Mouse (Mus musculus): ENCODE results near the gene Plce1. TPM values are rescaled to one million over a fixed set of nuclear protein-coding genes. Genes with fewer than 3 reads are reported as not detected.

Gene Plce1
- polyA plus RNA-seq, 1 experiment = 7.3 TPM

GRCm38 (mm10) chr19:38480156-38480720 lies 671 bp upstream of the Plce1 start:
- Histone ChIP-seq H3K27ac (replicated peaks; ENCODE audit: low read depth, low read length) (no peak overlapping the region), H3K4me3 (ENCODE audit: insufficient read depth, low read depth, low read length) (peak overlapping the region; percentile 49), H3K4me1 (ENCODE audit: control insufficient read depth, insufficient read depth, insufficient read length, low read length) (no peaks in the 10 kb centered on the region)

GRCm38 (mm10) chr19:38481906-38482305 lies 997 bp downstream of the Plce1 start:
- Histone ChIP-seq H3K4me3 (ENCODE audit: insufficient read depth, low read depth, low read length) (0 out of 2 replicates have a peak overlapping the region, but pooled peaks have one; percentile 1), H3K4me1 (ENCODE audit: control insufficient read depth, insufficient read depth, insufficient read length, low read length) (no peaks in the 10 kb centered on the region), H3K27ac (replicated peaks; ENCODE audit: low read depth, low read length) (no peak overlapping the region)

- Histone ChIP-seq H3K4me3 (ENCODE audit: insufficient read depth, low read depth, low read length) (0 out of 2 replicates have a peak overlapping the region, but pooled peaks have one; percentile 1), H3K4me1 (ENCODE audit: control insufficient read depth, insufficient read depth, insufficient read length, low read length) (0 out of 2 replicates have a peak, but pooled peaks cover 3% of the 10 kb centered on the region), H3K27ac (replicated peaks; ENCODE audit: low read depth, low read length) (no peak overlapping the region)
Measured at GRCm38 (mm10) chr19:38482406-38483181, 1.7 kb downstream of the Plce1 start.

GRCm38 (mm10) chr19:38485779-38486555 lies 5.1 kb downstream of the Plce1 start:
- Histone ChIP-seq H3K4me1 (ENCODE audit: control insufficient read depth, insufficient read depth, insufficient read length, low read length) (0 out of 2 replicates have a peak, but pooled peaks cover 3% of the 10 kb centered on the region), H3K4me3 (ENCODE audit: insufficient read depth, low read depth, low read length) (no peak overlapping the region), H3K27ac (replicated peaks; ENCODE audit: low read depth, low read length) (no peak overlapping the region)

DNA sequence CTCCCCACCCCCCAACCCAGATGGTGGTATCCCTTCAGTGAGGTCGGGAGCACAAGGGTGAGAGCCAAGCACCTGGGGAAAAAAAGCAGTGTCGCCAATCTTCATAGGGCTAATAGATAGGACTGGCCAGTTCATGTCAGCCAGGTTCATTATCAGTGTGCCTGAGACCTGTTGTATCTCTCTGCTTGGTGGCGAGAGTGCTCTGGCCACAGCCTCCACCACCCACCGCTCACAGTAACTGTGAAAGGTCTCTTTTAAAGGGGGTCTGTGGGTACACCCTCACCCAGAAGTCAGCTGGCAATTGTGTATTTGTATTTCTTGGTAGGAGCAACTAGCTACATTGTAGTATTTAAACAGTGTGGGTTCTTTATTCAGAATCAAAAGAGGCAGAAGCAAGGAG lies 6.6 kb downstream of the Plce1 start:
- no peak overlapping the region for H3K4me3 ChIP-seq (ENCODE audit: insufficient read depth, low read depth, low read length)
- H3K27ac ChIP-seq (replicated peaks; ENCODE audit: low read depth, low read length) = 0 out of 2 replicates have a peak overlapping the region, but pooled peaks have one; percentile 19

DNA sequence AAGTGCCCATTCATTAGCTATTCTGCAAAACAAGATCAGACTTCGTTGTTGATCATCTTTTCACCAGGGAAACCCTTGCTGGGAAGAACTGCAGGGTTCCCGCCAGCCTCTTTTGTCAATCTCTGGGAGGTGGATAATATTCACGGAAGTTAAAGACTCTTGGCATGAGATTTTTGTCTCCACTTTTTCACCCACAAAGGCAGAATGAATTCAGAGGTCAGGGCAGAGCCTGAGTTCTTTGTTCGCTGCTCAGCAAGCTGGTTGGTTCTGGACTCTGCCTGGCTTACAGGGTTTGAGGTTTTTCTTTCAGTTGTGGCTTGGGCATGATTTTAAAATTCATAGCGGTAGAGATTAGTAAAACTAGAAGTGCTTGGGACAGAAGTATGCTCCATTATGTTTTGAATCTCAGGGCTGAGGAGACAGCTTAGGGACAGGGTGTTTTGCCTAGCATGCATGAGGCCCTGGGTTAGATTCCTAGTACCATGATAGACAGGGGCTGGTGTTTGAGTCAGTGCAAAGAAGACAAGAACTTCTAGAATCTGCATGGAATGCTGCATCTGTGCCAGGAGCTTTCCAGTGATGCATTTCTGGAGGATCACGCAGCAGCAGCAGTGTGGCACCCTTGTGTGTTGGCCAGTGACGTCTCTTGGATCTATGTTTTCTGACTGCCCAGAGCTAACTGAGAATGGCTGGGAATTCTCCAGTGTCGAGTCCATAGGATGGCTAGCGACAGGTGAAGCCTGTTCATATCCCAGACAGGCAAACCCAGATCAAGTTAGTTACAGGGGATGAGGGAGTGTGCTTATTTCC lies 7.4 kb downstream of the Plce1 start:
- Histone ChIP-seq H3K27ac (replicated peaks; ENCODE audit: low read depth, low read length) (no peak overlapping the region), H3K4me3 (ENCODE audit: insufficient read depth, low read depth, low read length) (no peak overlapping the region), H3K4me1 (ENCODE audit: control insufficient read depth, insufficient read depth, insufficient read length, low read length) (0 out of 2 replicates have a peak, but pooled peaks cover 3% of the 10 kb centered on the region)

More for the DNA sequence above, 6.6 kb downstream of the Plce1 start:
- H3K4me1 ChIP-seq (ENCODE audit: control insufficient read depth, insufficient read depth, insufficient read length, low read length) = 0 out of 2 replicates have a peak, but pooled peaks cover 3% of the 10 kb centered on the region

GRCm38 (mm10) chr19:38498233-38498632 lies 17.3 kb downstream of the Plce1 start:
- Histone ChIP-seq H3K27ac (replicated peaks; ENCODE audit: low read depth, low read length) (no peak overlapping the region), H3K4me1 (ENCODE audit: control insufficient read depth, insufficient read depth, insufficient read length, low read length) (no peaks in the 10 kb centered on the region), H3K4me3 (ENCODE audit: insufficient read depth, low read depth, low read length) (no peak overlapping the region)

DNA sequence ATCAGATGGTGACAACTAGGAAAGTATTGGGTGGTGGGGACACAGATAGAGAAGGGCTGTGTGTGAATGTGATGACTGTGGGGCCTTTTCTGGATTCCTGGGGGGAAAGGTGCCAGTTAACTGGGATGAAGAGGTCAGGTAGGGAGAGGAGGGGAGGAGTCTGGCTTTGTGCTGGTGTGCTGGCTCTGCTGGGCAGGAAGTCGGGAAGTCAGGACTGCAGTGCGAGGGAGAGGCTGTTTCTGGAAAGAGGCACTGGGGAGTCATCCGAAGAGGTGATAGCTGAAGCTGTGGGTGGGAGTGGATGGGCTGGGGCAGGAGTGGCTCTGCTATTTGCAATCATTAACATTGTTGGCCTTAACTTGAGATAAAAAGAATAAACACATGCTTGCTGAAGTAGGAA lies 23.7 kb downstream of the Plce1 start:
- Histone ChIP-seq H3K27ac (replicated peaks; ENCODE audit: low read depth, low read length) (no peak overlapping the region), H3K4me3 (ENCODE audit: insufficient read depth, low read depth, low read length) (no peak overlapping the region), H3K4me1 (ENCODE audit: control insufficient read depth, insufficient read depth, insufficient read length, low read length) (no peaks in the 10 kb centered on the region)

DNA sequence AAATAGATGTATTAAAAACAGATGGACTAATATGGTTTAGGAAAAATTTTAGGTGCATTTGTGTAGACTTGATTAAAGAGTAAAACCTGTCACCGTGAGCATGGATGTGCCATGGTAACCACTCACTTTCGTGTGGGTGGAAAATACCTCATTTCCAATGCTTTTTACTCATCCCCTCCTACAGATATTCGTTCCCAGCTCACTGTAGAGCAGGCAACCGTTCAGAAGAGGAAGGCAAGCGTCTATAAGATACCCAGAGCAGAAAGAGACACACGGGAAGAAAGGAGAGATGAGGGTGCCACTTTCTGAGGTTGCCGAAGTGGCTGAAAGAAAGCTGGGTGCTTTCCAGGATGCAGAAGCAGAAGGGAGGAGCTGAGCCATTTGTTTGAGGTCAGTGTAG lies 25.2 kb downstream of the Plce1 start:
- no peak overlapping the region for H3K27ac ChIP-seq (replicated peaks; ENCODE audit: low read depth, low read length)
- H3K4me3 ChIP-seq (ENCODE audit: insufficient read depth, low read depth, low read length) = no peak overlapping the region
- no peaks in the 10 kb centered on the region for H3K4me1 ChIP-seq (ENCODE audit: control insufficient read depth, insufficient read depth, insufficient read length, low read length)

- H3K4me1 ChIP-seq (ENCODE audit: control insufficient read depth, insufficient read depth, insufficient read length, low read length) = no peaks in the 10 kb centered on the region
- no peak overlapping the region for H3K4me3 ChIP-seq (ENCODE audit: insufficient read depth, low read depth, low read length)
- no peak overlapping the region for H3K27ac ChIP-seq (replicated peaks; ENCODE audit: low read depth, low read length)
Measured at GRCm38 (mm10) chr19:38507251-38507965, 26.5 kb downstream of the Plce1 start.

DNA sequence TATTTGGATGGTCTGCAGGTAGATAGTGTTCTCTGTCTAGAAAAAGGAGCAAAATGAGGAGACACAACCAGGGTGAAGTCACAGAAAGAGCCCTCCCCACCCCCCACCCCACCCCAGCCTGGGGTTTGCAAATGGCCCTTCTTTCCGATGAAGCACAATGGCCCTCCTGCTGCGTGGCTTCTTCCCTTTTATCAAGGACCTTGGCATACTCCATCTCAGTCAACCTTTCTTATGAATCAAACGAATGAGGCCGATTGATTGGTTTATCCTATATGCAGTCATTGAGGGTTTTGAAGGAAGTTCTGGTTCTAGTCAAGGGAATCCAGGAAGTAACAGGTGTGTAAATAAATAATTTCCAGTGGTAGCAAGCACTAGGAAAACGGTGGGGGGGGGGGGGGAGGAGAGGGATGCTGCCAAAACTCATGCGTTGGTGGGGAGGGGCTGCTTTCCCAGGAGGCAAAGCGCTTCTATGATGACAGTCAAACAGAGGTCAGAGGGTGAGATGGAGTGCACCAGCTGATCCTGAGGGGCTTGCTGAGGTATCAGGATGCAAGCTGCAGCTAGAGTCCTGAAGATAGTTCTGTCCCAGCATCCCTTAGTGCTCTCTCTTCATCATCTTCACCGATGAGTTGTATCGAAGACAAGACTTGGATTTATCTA lies 27.2 kb downstream of the Plce1 start:
- Histone ChIP-seq H3K4me1 (ENCODE audit: control insufficient read depth, insufficient read depth, insufficient read length, low read length) (no peaks in the 10 kb centered on the region), H3K27ac (replicated peaks; ENCODE audit: low read depth, low read length) (no peak overlapping the region), H3K4me3 (ENCODE audit: insufficient read depth, low read depth, low read length) (no peak overlapping the region)

DNA sequence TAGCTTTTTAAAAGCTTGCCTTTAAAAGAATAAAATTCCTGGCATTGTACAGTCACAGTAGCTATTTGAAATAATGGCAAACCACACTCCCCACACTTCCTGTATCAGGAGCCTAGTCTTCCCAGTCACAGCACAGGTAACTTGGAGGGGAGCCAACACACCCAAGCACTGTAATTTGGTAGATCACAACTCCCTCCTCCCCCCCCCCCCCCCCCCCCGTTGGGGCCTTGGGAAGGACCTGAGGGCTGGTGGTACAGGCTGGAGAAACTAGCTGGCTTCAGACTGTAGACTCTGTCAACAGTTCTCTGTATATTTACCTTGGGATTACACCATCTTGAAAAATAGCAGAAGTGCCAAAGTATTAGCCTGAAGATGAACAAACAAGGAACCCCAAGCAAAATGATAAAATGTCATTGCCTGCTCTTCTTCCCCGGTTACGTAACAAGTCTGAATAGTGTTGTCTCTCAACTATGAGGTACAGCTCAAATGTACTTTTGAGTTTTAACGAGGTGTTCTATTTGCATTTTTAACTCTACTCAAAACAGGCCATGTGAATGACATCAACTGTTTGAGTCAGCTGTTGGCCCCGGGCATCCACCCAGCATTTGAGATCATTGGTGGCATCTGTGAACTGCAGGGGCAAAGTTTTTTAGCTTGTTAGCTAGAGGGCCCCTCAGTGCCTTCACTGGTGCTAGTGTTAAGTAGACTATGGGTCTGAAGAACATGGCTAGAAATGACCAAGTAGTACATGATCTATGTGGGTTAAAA lies 33.7 kb downstream of the Plce1 start:
- Histone ChIP-seq H3K4me1 (ENCODE audit: control insufficient read depth, insufficient read depth, insufficient read length, low read length) (no peaks in the 10 kb centered on the region), H3K27ac (replicated peaks; ENCODE audit: low read depth, low read length) (no peak overlapping the region), H3K4me3 (ENCODE audit: insufficient read depth, low read depth, low read length) (no peak overlapping the region)

- Histone ChIP-seq H3K4me1 (ENCODE audit: control insufficient read depth, insufficient read depth, insufficient read length, low read length) (no peaks in the 10 kb centered on the region), H3K27ac (replicated peaks; ENCODE audit: low read depth, low read length) (no peak overlapping the region), H3K4me3 (ENCODE audit: insufficient read depth, low read depth, low read length) (no peak overlapping the region)
Measured at GRCm38 (mm10) chr19:38526855-38527254, 45.9 kb downstream of the Plce1 start.
